Mouse (Mus musculus): Measurements from ENCODE around the gene Actl6b. TPM values are rescaled to one million over a fixed set of nuclear protein-coding genes. Genes with fewer than 3 reads are reported as not detected.

Actl6b gene
- polyA plus RNA-seq, 1 experiment from 2014 or later: 285 TPM

- WGBS: 77% methylated on average over 2 of the region's 2 CpGs
- H3K9ac ChIP-seq: no peak overlapping the region
- no peaks in the 10 kb centered on the region for H3K36me3 ChIP-seq
- no peaks in the 10 kb centered on the region for H3K27me3 ChIP-seq
- H3K4me2 ChIP-seq: no peak overlapping the region
- ATAC-seq (ENCODE audit: low FRiP score, low read depth): no peak
- peaks cover 27% of the 10 kb centered on the region for H3K4me1 ChIP-seq (replicated peaks)
- no peak overlapping the region for H3K27ac ChIP-seq (replicated peaks)
- no peaks in the 10 kb centered on the region for H3K9me3 ChIP-seq
- H3K4me3 ChIP-seq: no peak overlapping the region
Observed at GRCm38 (mm10) chr5:137598100-137598826, 44.9 kb downstream of the Actl6b start.

GRCm38 (mm10) chr5:137599600-137599999 lies 46.3 kb downstream of the Actl6b start:
- no peaks in the 10 kb centered on the region for H3K9me3 ChIP-seq
- H3K36me3 ChIP-seq: no peaks in the 10 kb centered on the region
- WGBS: 70% methylated on average over 9 of the region's 9 CpGs
- H3K27me3 ChIP-seq: no peaks in the 10 kb centered on the region
- ATAC-seq (ENCODE audit: low FRiP score, low read depth): no peak
- H3K4me2 ChIP-seq: peak overlapping the region; percentile 97
- peak overlapping the region; percentile 91 for H3K9ac ChIP-seq
- peaks cover 27% of the 10 kb centered on the region for H3K4me1 ChIP-seq (replicated peaks)
- no peak overlapping the region; the same call in 1 of the 2 replicates for H3K27ac ChIP-seq (replicated peaks)
- peak overlapping the region; percentile 87 for H3K4me3 ChIP-seq

GRCm38 (mm10) chr5:137600281-137600618 lies 46.9 kb downstream of the Actl6b start:
- no peak for ATAC-seq (ENCODE audit: low FRiP score, low read depth)

GRCm38 (mm10) chr5:137600619-137601364 lies 47.5 kb downstream of the Actl6b start, which contains the start of gene Mospd3:
Gene Mospd3, minus strand, starts transcription at chr5:137601058.
- Histone ChIP-seq H3K4me1 (replicated peaks) (peaks cover 27% of the 10 kb centered on the region), H3K27me3 (no peaks in the 10 kb centered on the region), H3K4me3 (peak within 1 kb of the TSS; percentile 87), H3K9me3 (no peaks in the 10 kb centered on the region), H3K9ac (peak within 1 kb of the TSS; percentile 91), H3K27ac (replicated peaks) (peak within 1 kb of the TSS; percentile 89), H3K36me3 (no peaks in the 10 kb centered on the region), H3K4me2 (peak within 1 kb of the TSS; percentile 97)
- under 1% methylated on average over 41 of the region's 41 CpGs for WGBS
- ATAC-seq (ENCODE audit: low FRiP score, low read depth): peak; percentile 96

More at GRCm38 (mm10) chr5:137600281-137600618, 46.9 kb downstream of the Actl6b start:
- no peaks in the 10 kb centered on the region for H3K9me3 ChIP-seq
- H3K27ac ChIP-seq (replicated peaks): peak overlapping the region; percentile 89
- H3K9ac ChIP-seq: peak overlapping the region; percentile 91
- peaks cover 27% of the 10 kb centered on the region for H3K4me1 ChIP-seq (replicated peaks)
- H3K27me3 ChIP-seq: no peaks in the 10 kb centered on the region
- peak overlapping the region; percentile 87 for H3K4me3 ChIP-seq
- no peaks in the 10 kb centered on the region for H3K36me3 ChIP-seq
- WGBS: 2% methylated on average over 19 of the region's 19 CpGs
- peak overlapping the region; percentile 97 for H3K4me2 ChIP-seq

DNA sequence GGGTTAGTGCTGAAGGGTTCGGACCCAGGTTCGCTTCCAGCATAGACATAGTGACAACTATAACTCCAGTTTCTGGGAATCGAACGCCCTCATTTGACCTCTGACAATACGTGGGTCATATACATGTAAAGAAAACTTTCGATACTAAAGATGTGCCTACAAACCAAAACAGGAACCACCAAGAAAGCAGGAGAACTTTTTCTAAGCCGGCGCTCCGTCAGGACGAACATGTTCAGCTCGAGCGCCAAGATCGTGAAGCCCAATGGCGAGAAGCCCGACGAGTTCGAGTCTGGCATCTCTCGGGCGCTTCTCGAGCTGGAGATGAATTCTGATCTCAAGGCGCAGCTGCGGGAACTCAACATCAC lies 48.0 kb downstream of the Actl6b start:
- Histone ChIP-seq H3K27me3 (no peaks in the 10 kb centered on the region), H3K9me3 (no peaks in the 10 kb centered on the region), H3K4me3 (peak overlapping the region; percentile 87), H3K4me1 (replicated peaks) (peaks cover 27% of the 10 kb centered on the region), H3K9ac (peak overlapping the region; percentile 32), H3K27ac (replicated peaks) (0 out of 2 replicates have a peak overlapping the region, but pooled peaks have one; percentile 7), H3K36me3 (no peaks in the 10 kb centered on the region), H3K4me2 (peak overlapping the region; percentile 97)
- WGBS: under 1% methylated on average over 22 of the region's 22 CpGs
- no peak for ATAC-seq (ENCODE audit: low FRiP score, low read depth)

- Histone ChIP-seq H3K4me3 (peak overlapping the region; percentile 12; the same call in 1 of the 2 replicates), H3K36me3 (no peaks in the 10 kb centered on the region), H3K27me3 (peaks cover 18% of the 10 kb centered on the region), H3K9me3 (no peaks in the 10 kb centered on the region), H3K4me2 (peak overlapping the region; percentile 37), H3K9ac (0 out of 2 replicates have a peak overlapping the region, but pooled peaks have one; percentile 4), H3K4me1 (replicated peaks) (peaks cover 12% of the 10 kb centered on the region), H3K27ac (replicated peaks) (no peak overlapping the region)
- 14% methylated on average over 26 of the region's 26 CpGs for WGBS
- no peak; the same call in 1 of the 2 replicates for ATAC-seq (ENCODE audit: low FRiP score, low read depth)
Observed at GRCm38 (mm10) chr5:137607860-137608653, 54.7 kb downstream of the Actl6b start.

GRCm38 (mm10) chr5:137608654-137609190 lies 55.4 kb downstream of the Actl6b start:
- Histone ChIP-seq H3K27me3 (peaks cover 18% of the 10 kb centered on the region), H3K4me1 (replicated peaks) (peaks cover 12% of the 10 kb centered on the region), H3K9me3 (no peaks in the 10 kb centered on the region), H3K4me2 (peak overlapping the region; percentile 37), H3K36me3 (no peaks in the 10 kb centered on the region), H3K9ac (0 out of 2 replicates have a peak overlapping the region, but pooled peaks have one; percentile 4), H3K4me3 (peak overlapping the region; percentile 12; the same call in 1 of the 2 replicates), H3K27ac (replicated peaks) (no peak overlapping the region)
- ATAC-seq (ENCODE audit: low FRiP score, low read depth): no peak
- 20% methylated on average over 22 of the region's 23 CpGs for WGBS

GRCm38 (mm10) chr5:137609292-137609691 lies 56.0 kb downstream of the Actl6b start:
- H3K9ac ChIP-seq: no peak overlapping the region
- peaks cover 18% of the 10 kb centered on the region for H3K27me3 ChIP-seq
- WGBS: 66% methylated on average over 3 of the region's 3 CpGs
- no peaks in the 10 kb centered on the region for H3K36me3 ChIP-seq
- no peak overlapping the region for H3K4me2 ChIP-seq
- no peak overlapping the region for H3K27ac ChIP-seq (replicated peaks)
- peaks cover 12% of the 10 kb centered on the region for H3K4me1 ChIP-seq (replicated peaks)
- ATAC-seq (ENCODE audit: low FRiP score, low read depth): no peak
- no peaks in the 10 kb centered on the region for H3K9me3 ChIP-seq
- H3K4me3 ChIP-seq: no peak overlapping the region

GRCm38 (mm10) chr5:137610056-137610455 lies 56.7 kb downstream of the Actl6b start:
- Histone ChIP-seq H3K27me3 (peaks cover 18% of the 10 kb centered on the region), H3K9ac (no peak overlapping the region), H3K27ac (replicated peaks) (no peak overlapping the region), H3K4me2 (no peak overlapping the region), H3K4me1 (replicated peaks) (peaks cover 12% of the 10 kb centered on the region), H3K36me3 (no peaks in the 10 kb centered on the region), H3K9me3 (no peaks in the 10 kb centered on the region), H3K4me3 (no peak overlapping the region)
- WGBS: 85% methylated on average over 4 of the region's 4 CpGs
- ATAC-seq (ENCODE audit: low FRiP score, low read depth): no peak

GRCm38 (mm10) chr5:137610548-137611244 lies 57.4 kb downstream of the Actl6b start:
- Histone ChIP-seq H3K4me1 (replicated peaks) (peaks cover 12% of the 10 kb centered on the region), H3K27me3 (peaks cover 18% of the 10 kb centered on the region), H3K36me3 (no peaks in the 10 kb centered on the region), H3K27ac (replicated peaks) (peak overlapping the region; percentile 36; the same call in 1 of the 2 replicates), H3K4me2 (no peak overlapping the region), H3K9ac (no peak overlapping the region), H3K9me3 (no peaks in the 10 kb centered on the region), H3K4me3 (no peak overlapping the region)
- ATAC-seq (ENCODE audit: low FRiP score, low read depth): no peak
- WGBS: 13% methylated on average over 12 of the region's 12 CpGs

- Histone ChIP-seq H3K4me2 (no peak overlapping the region), H3K4me1 (replicated peaks) (peaks cover 12% of the 10 kb centered on the region), H3K27me3 (peaks cover 18% of the 10 kb centered on the region), H3K9ac (no peak overlapping the region), H3K27ac (replicated peaks) (peak overlapping the region; percentile 36; the same call in 1 of the 2 replicates), H3K9me3 (no peaks in the 10 kb centered on the region), H3K4me3 (no peak overlapping the region), H3K36me3 (no peaks in the 10 kb centered on the region)
- WGBS: 26% methylated on average over 6 of the region's 6 CpGs
- no peak for ATAC-seq (ENCODE audit: low FRiP score, low read depth)
Observed at GRCm38 (mm10) chr5:137611245-137611602, 57.9 kb downstream of the Actl6b start.

Data from hindbrain, embryonic 15.5 days (tissue).